Mouse (Mus musculus): ENCODE results near the gene Htra2.

The Htra2 gene

DNA sequence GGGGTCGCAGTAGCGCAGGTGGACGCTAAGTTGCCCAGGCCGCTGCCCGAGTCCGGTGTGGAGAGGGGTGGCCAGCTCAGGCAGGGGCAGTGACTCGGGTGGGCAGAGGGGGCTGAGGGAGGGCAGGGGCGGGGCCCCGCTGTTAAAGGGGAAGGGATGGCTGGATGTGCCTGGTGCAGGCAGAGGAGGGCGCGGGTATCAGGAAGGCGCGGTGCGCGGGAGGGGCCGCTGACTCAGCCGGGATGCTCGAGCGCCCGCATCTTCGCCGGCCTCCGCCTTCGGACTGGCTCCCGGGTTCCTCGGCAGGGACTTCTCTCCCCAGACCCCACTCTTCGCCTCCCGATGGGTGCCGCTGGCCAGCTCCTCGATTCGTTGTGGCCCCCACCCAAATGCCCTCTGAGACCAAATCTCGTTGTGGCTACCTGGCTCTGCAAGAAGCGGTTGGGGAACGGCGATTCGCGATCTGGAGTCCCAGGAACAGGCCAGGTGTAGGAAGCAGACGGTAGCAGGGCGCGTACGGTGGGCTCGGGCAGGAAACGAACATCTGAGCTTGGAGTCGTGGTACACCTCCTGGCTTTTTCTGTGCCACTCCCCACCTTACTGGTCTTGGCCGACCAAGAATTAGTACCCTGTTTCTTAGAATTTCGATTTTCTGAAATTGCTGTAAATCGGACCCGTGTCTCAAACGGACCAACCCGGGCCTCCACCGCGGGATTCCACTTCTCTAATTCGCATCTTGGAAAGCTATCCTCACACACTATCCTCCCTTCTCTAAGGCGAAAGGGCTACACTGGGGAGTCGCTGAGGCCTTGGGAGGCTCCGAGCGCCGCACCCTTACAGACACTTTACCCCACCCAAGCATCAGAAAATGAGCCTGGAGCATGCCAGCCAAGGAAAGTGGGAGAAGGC, 15.5 kb upstream of the Htra2 start:
- peak in 1 of 2 experiments; percentile 17 for DNase-seq (ENCODE audit: low read depth in 1 of 2, low spot score in 2 of 2)

DNA sequence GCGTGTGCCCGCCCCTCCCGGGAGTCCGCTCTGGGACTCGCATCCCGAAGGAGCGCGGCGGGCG, 15.0 kb upstream of the Htra2 start, which contains the start of gene Tlx2:
Gene Tlx2 (minus strand): TSS at position 47 of the 64 bp plus-strand sequence.
- no peak for DNase-seq (ENCODE audit: low read depth in 1 of 2, low spot score in 2 of 2)

DNA sequence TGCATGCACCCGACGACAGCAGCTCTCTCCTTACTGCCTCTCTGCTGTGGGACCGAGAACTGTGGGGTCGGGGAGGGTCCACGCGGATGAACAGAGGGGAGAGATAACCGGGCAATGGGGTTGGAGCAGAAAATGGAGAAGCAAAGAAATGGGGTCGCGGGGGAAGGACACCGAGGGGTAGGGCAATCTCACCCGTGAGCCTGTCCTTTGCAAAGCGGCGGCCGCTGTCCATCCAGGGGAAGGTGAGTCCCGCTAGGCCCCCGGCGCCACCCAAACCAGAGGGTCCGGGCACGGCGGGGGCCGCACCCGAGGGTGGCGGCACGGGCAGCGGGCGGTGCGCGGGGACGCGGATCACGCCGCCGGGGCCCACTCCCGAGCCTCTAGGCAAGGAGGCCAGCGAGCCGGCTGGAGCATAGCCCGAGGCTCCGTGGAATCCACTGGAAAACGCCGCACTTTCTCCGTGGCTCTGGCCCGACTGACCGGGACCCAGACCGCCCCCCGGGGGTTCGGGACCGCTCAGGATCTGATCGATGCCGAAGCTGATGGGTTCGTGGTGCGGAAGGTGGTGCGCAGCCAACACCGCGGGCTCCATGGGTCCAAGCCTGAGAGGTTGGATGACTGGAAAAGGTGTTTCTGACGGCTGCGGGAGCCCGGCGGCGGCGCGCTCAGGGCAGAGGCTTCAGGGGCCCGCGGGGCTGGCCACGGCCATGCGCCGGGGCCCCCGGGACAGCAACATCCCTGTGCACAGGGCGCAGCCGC, 14.6 kb upstream of the Htra2 start:
- DNase-seq (ENCODE audit: low read depth in 1 of 2, low spot score in 2 of 2): no peak

DNA sequence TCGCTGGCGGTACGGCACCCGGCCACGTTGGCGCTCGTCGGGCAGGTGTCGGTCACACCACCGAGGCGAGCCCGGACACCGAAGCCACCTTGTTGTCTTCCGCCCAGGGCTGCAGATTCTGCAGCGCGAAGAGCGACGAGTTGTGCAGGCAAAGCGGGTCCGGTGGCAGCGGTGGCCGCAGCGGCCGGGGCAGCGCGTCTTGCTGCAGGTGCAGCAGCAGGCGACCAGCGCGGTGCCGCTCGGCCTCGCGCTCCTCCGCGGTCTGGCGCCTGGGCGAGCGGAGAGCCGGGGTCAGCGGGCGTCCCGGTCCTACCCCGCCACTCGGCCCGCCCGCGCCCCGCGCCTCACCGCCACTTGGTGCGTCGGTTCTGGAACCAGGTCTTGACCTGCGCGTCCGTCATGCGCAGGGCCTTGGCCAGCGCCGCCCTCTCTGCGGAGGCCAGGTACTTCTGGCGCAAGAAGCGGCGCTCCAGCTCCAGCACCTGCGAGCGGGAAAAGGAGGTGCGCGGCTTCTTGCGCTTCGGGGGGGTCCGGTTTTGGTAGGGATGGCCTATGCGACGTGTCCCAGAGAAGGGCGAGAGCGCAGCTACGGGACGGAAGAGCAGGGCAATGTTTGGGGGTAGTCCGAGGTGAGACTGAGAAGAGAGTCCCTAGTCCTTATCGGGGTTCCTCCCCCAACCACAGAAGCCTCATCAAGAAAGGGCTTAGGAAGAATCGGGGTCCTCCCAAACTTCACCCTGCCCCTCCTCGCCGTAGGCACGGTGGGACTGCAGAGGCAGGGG, 13.8 kb upstream of the Htra2 start:
- DNase-seq (ENCODE audit: low read depth in 1 of 2, low spot score in 2 of 2): no peak

DNA sequence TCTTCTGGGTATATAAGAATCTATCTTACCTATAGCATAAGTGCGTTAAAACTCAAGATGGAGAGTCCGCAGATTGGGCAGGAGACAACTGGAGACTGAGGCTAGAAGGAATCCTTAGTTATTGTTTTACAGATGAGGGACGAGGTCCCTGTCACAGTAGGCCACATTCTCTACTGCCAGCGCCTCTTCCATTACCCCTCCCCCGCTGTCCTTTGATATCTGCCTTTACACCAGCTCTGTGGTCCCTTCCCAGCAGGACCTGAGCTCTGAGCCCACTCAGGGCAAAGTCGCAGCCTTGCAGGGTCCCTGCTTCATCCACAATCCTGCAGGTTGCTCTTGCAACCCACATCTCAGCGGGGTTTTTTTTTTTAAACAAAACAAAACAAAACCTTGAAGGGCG, 13.1 kb upstream of the Htra2 start:
- DNase-seq (ENCODE audit: low read depth in 1 of 2, low spot score in 2 of 2): no peak

DNA sequence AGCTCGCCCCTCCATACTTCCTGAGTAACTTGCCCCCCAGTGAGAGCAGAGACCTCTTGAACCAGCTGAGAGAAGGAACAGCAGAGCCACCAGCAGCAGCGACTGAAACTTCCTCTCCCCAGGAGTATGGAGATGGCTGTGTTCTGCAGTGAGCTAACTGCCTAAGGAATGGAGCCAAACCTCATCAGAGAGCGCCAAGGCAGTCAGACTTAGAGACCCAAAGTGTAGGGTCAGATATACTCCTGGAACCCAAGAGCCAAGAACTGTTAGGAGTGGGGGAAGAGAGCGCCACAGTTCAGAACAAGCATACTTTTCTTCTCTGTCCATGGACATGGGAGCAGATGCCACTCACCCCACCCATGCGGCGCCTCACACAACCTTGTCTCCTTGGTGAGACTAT, 11.4 kb upstream of the Htra2 start:
- DNase-seq (ENCODE audit: low read depth in 1 of 2, low spot score in 2 of 2): no peak

DNA sequence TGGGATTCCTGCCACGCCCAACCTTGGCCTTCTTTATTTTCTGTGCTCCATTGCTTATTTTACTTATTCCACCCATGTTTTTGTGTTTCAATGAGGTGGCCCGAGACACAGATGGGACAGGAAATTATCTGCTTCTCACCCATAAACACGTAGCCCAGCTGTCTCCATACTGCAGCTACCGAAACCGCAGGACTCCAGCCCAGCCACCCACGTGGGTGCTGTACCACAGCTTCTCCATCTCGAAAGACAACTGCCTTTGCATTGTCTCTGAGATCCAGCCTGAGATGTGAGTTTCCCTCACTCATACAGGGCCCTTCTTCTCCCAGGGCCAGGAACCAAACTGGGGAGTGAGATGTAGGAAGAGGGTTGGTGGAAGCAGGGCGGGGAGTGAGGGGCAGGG, 10.9 kb upstream of the Htra2 start:
- DNase-seq (ENCODE audit: low read depth in 1 of 2, low spot score in 2 of 2): no peak

DNA sequence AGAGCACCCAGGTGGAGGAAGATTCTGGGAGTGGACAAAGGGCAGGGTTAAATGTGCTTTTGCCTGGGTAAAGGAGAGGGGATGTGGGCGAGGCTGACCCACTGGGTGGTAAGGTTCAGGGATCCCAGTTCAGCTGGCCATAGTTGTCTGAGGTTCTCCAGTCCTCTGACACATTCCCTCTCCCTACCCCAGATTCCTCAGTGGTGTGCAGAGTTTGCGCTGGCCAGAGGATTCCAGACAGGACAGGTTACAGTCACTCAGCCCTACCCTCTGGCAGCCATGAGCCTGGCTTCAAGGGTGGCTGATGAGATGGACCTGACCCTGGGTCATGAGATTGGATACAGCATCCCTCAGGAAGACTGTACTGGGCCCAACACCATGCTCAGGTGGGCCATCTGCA, 3.7 kb upstream of the Htra2 start:
- DNase-seq (ENCODE audit: low read depth in 1 of 2, low spot score in 2 of 2): no peak

DNA sequence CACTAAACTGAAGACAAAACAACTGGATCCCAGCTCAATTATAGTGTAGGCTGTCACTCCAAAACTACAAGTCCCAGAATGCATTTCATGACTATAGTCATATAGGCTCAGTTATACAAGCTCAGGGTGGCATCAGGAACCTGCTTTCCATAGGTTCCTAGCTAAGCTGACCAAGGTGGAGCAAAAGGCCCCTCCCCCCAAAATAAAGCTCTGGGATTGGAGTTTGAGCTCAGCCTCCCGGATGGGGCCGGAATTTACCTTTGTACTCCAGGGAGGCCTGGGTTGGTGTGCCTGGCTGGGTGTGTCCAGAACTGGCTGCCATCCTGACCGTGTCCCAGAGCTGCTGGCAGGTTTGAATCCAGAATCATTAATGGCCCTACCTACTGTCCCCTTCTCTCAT, 2.7 kb upstream of the Htra2 start, which contains the start of gene Dqx1:
Gene Dqx1 (plus strand): TSS at position 55 of the 400 bp plus-strand sequence.
- DNase-seq (ENCODE audit: low read depth in 1 of 2, low spot score in 2 of 2): no peak

DNA sequence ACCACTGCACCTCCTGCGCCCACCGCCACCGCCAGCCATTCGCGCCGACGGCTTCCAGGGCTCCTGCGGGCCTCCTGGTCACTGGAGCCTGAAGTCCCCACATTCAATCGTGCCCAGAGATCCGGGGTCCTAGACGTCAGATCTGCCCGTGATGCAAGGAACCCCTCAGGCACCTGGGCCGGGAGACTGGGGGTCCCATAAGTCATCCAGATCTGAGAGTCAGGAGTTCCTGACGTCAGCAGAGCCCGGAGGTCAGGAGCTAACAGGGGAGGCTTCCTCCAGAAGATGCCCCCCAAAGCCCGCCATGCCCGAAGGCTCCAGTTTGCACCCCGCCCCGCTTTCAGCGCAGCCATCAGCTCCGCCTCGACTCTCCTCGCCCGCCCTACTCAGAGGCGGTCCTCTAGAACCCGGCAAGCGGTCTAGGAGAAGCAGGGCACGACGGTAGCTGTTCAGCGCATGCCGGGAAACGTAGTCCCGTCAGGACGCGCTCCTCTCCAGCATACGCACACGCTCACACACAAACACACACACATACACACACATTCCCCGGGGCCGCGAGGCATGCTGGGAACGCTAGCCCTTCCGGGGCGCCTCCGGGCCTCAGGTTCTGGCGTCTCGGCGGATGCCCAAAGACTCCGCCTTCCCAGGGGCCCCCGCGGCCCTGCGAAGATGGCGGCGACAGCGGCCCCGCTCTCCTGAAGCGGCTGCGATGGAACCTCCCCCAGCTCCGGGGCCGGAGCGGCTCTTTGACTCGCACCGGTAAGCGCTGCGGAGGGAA, 810 bp downstream of the Htra2 start, which contains the start of gene Aup1:
Gene Aup1 (plus strand): TSS at position 448 of the 778 bp plus-strand sequence.
- DNase-seq (ENCODE audit: low read depth in 1 of 2, low spot score in 2 of 2): peak; percentile 90 to 94

DNA sequence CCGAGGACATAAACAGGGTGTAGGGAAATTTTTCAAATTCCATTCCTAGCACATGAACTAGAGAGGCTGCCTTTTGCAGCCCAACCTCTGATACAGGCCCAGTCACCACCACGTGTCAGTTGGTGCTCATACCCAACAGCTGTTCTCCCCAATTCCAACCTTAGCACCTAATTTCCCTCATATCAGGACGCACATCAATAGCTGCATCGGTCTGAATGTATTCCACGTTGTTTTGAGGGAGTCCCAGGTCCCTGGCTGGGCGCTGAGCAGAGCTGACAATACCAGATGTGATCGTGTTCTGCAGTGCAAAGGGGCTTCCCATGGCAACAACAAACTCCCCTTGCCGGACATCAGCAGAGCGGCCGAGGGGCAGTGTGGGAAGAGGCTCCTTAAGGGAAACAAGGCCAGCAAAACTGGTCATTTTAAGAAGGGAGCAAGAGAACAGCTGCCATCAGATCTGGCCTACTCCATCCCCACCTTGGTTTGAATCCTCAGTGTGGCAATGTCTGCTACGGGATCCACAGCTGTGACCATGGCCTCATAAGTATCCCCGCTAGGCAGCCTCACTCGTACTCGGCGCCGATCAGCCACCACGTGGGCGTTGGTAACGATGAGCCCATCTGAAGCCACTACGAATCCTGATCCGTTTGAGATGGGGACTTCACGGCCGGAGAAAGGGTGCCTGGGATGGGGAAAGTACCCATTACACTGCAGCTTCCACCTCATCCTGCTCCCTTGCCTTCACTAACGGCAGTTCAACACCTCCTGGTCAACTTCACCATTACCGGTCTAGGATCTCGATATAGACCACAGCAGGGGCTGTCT, 1.7 kb downstream of the Htra2 start:
- peak in 1 of 2 experiments; percentile 22 for DNase-seq (ENCODE audit: low read depth in 1 of 2, low spot score in 2 of 2)

DNA sequence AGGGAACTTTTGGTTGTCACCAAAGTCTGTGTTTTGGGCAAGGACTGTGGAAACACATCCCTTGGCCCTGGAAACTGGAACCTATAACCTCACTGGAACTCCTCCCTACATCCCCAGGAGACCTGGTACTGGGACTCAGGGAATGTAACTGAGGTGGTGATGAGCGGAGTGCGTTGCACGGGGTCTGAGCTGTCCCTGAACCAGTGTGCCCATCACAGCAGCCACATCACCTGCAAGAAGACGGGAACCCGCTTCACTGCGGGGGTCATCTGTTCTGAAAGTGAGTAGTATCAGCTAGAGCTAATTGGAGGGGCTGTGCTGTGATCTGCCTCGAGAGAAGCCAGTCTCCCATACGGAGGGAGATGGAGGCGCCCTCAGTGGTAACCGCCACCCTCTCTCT, 5.7 kb downstream of the Htra2 start:
- DNase-seq (ENCODE audit: low read depth in 1 of 2, low spot score in 2 of 2): no peak

DNA sequence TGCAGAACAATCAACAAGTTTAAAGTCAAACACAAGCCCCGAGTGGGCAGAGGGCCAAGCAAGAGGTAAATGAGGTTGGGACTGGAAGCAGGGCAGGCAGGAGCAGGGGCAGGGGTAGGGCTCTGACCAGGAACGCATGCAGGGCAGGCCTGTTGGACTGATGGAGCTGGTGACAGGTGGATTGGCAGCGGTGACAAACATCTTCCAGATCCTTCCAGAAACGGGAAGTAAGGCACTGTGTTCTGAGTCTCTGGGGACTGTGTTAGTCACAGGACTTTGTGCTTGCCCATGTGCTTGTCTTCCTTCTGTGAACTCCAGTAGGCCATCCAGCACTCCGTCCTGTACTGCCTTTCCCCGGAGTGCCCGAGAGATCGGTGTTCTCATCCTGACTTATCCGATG, 10.3 kb downstream of the Htra2 start:
- peak in 1 of 2 experiments; percentile 27 for DNase-seq (ENCODE audit: low read depth in 1 of 2, low spot score in 2 of 2)

DNA sequence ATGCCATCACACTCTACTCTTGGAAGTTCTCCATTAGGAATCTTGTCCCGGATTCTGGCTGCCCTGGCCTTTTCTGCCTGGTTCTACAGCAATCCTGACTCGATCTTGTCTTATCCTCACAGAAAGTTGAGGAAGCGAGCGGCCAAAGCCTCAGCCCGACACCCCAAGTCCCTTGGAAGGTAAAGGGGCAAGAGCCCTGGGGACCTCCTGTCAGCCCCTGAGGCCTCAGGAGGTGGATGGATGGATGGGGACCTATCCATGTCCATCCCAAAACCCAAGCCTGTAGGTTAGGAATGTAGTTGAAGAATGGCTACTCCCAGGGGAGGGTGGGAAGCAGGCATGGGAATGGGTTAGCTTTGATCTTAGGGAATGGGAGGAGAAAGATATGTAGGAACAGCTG, 11.1 kb downstream of the Htra2 start:
- no peak for DNase-seq (ENCODE audit: low read depth in 1 of 2, low spot score in 2 of 2)

DNA sequence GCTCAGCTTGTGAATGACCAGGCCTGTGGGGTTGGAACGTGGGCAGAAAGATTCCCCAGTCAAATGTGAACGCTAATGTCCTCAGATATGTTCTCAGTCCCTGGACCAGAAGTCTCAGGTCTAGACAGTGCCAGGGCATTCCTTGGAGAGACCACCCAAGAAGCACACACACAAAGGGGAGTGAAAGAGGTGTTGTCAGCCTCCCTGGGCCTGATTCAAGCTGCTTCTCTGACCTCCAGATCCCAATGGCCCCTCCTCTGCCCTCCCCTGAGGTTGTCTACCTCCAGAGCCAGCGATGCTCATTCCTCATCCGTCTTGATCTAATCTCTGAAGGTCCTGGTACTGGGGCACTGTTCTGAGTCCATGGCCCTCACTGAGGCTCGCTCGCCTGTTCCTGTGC, 11.5 kb downstream of the Htra2 start:
- DNase-seq (ENCODE audit: low read depth in 1 of 2, low spot score in 2 of 2): no peak

DNA sequence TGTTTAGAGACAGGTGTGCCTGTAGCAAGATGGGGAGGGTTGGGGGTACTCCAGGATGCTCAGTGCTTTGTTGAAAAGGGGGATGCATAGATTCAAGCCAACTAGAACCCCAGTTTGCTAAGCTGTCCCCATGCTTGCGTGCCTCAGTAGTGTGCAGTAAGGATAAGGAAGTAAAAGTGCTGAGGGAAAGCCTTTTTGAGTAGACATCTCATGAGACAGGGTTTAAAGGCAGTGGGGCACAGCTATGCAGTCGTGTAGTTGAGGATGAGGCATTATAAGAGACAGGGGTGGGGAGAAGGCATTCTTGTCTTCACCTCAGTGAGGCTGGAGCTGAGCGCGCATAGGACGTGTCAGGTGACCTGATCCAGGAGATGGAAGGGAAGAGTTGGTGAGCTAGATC, 14.5 kb downstream of the Htra2 start:
- DNase-seq (ENCODE audit: low read depth in 1 of 2, low spot score in 2 of 2): no peak

DNA sequence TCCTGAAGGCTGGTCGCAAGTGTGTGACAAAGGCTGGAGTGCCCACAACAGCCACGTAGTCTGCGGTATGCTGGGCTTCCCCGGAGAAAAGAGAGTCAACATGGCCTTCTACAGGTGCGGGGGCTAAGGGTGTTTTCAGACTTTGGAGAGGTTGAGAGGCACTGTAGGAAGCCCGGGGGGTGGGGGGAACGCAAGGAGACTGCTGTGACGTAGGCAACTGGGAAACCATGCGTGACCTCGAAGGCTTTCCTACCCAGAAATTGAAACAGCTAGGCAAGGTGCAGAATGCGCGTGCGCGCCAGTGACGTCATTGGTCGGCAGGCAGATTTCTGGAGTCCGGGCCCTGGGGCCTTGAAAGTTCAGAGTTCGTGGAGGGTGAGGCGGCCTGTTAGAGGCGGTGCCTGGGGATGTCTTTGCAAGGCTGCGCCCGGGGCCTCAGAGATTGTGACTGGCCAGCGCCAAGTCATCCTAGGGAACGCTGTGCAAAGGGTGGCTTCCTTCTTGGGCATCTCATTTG, 16.5 kb downstream of the Htra2 start:
- DNase-seq (ENCODE audit: low read depth in 1 of 2, low spot score in 2 of 2): peak; percentile 79 to 95

DNA sequence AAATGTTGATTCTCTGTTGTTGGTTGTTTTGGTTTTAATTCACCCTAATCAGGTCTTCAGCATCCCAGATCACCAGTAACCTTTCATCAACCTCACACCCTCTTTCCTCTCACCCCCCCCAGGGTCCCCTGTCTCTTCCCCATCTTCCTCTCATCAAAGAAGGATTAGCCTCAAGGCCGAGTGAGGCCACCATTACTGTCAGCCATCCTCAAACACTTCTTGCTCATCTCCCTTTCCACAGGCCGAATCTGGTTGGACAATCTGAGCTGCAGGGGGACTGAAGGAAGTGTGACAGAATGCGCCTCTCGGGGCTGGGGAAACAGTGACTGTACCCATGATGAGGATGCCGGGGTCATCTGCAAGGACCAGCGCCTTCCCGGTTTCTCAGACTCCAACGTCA, 17.9 kb downstream of the Htra2 start:
- no peak for DNase-seq (ENCODE audit: low read depth in 1 of 2, low spot score in 2 of 2)

DNA sequence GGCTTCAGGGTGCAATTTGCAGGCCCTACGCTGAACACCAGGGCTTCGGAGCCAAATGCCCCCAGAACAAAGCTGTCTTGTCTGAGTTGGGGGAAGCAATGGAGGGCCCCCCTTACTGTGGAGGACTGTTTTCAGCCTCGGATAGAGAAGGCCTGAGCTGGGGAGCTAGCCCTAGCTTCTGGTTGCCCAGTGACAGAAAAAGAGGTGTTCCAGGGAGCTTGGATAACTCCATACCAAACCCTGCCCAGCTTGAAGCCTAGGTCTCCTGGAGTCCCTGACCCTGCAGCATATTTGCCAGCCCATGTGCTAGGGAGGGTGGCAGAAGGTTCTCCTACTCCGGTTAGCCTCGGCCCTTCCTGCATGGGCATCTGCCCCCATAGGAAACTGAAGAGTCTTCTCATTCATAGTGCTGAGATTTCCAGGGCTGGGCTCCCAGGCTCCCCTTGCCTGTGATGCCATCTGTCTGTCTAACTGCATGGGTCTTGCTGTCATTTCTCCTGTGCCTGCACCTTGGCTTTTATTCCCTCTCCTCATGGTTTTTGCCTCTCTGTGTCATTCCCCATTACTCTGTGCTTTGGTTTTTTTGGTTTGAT, 20.5 kb downstream of the Htra2 start:
- DNase-seq (ENCODE audit: low read depth in 1 of 2, low spot score in 2 of 2): no peak
